Comparison of ENCODE assay signal across 20 mouse cellular contexts in genomic region chr4:152582206-152582605, GRCm38 (mm10).
"Had no signal": no experiment of that assay in that cellular context is flagged by ENCODE, and none has a peak within 500 bp of the region (broad histone marks: within the 10 kb centered on the region; RNA-seq: fewer than 3 reads in every experiment).

No protein-coding gene starts in this region.

- H3K9me3 ChIP-seq: limb, embryonic 12.5 days; limb, embryonic 15.5 days; megakaryocyte, embryonic 14.5 days; neural tube, embryonic 12.5 days; neural tube, embryonic 15.5 days had no signal

- DNase-seq: kidney, adult 2 months; kidney, postnatal 25 days; layer of hippocampus, adult 9-11 months; left cerebral cortex, postnatal 4 days; liver, postnatal 0 days; lung, embryonic 14.5 days; lung, postnatal 36 days; midbrain, embryonic 14.5 days; right cerebral cortex, adult 18-20 months; right cerebral cortex, postnatal 14 days; thymus, postnatal 36 days had no signal

- H3K27ac ChIP-seq: kidney, postnatal 0 days; layer of hippocampus, adult 2 months; left cerebral cortex, adult 2 months; limb, embryonic 12.5 days; limb, embryonic 15.5 days; liver, embryonic 14.5 days; neural tube, embryonic 12.5 days; neural tube, embryonic 15.5 days had no signal

- H3K4me3 ChIP-seq: layer of hippocampus, adult 2 months; left cerebral cortex, adult 2 months; limb, embryonic 12.5 days; limb, embryonic 15.5 days; megakaryocyte, embryonic 14.5 days; neural tube, embryonic 12.5 days; neural tube, embryonic 15.5 days had no signal

- H3K4me1 ChIP-seq: limb, embryonic 12.5 days; limb, embryonic 15.5 days; megakaryocyte, embryonic 14.5 days; neural tube, embryonic 12.5 days had no signal

- H3K9ac ChIP-seq: limb, embryonic 12.5 days; limb, embryonic 15.5 days; liver, embryonic 14.5 days; liver, postnatal 0 days; lung, embryonic 14.5 days; neural tube, embryonic 12.5 days; neural tube, embryonic 15.5 days had no signal

- H3K36me3 ChIP-seq: limb, embryonic 12.5 days; limb, embryonic 15.5 days; neural tube, embryonic 12.5 days; neural tube, embryonic 15.5 days had no signal
